Mouse (Mus musculus) midbrain, embryonic 15.5 days (tissue): ENCODE measurements at regions not wholly inside any gene's neighbourhood (a gene's known extent, or its start where the extent isn't known, plus 50 kb on each side); places are given as distances from the start of the nearest gene placed in this dataset.

Experiments used
- ATAC-seq: fragments of 200-750 bp; cut with Nextera tagmentation; replicated peaks from 2 replicates; pipeline ENCODE4 v1.8.0; 2017; ENCODE audit warnings: moderate TSS enrichment
- H3K27ac ChIP-seq: fragments of 300-500 bp; sonication (generic); 2 replicates; pipeline ENCODE4 v1.5.1; 2015; ENCODE audit warnings: mild to moderate bottlenecking, inconsistent platforms
- H3K27me3 ChIP-seq: fragments of 300-500 bp; sonication (generic); replicated peaks from 2 replicates; pipeline ENCODE4 v1.6.1; 2015; ENCODE audit warnings: inconsistent platforms
- H3K36me3 ChIP-seq: fragments of 300-500 bp; sonication (generic); replicated peaks from 2 replicates; pipeline ENCODE4 v1.6.1; 2015; ENCODE audit warnings: inconsistent platforms
- H3K4me1 ChIP-seq: fragments of 300-500 bp; sonication (generic); 2 replicates; pipeline ENCODE4 v1.6.1; 2015; ENCODE audit warnings: inconsistent platforms
- H3K4me2 ChIP-seq: fragments of 300-500 bp; sonication (generic); 2 replicates; pipeline ENCODE4 v1.6.1; 2015; ENCODE audit warnings: inconsistent platforms, mild to moderate bottlenecking, moderate library complexity
- H3K4me3 ChIP-seq: fragments of 300-500 bp; sonication (generic); 2 replicates; pipeline ENCODE4 v1.5.1; 2015; ENCODE audit warnings: mild to moderate bottlenecking, inconsistent platforms
- H3K9ac ChIP-seq: fragments of 300-500 bp; sonication (generic); 2 replicates; pipeline ENCODE4 v1.6.1; 2015; ENCODE audit warnings: mild to moderate bottlenecking, inconsistent platforms
- H3K9me3 ChIP-seq: fragments of 300-500 bp; sonication (generic); 2 replicates; pipeline ENCODE4 v1.6.1; 2016; ENCODE audit warnings: inconsistent platforms
- WGBS: fragments of 180-500 bp; shearing (Covaris S2); methylation state at CpG from one replicate; pipeline ENCODE4 v1.1.7; 2015; ENCODE audit warnings: mixed read lengths; 5-methylcytosine and 5-hydroxymethylcytosine counted together

DNA sequence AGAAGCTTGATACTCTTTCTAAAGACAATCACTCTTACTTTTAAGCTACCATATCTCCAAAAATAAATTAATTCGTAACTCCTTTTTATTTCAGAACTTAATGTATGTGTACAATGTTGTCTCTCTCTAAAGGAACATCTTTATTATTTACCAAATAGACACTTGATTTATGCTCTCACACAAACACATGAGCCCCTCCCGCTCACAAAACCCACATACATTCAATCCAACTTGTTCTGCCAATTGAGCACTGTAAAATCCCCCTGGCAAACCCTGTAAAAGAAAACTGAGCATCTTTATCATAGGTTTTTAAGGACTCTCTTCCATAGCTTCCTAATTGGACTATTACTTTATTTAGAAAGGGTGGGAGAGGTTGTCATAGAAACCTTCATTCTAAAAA lies 812.5 kb downstream of the Phf3 start:
- Histone ChIP-seq H3K9ac (no peak overlapping the region), H3K4me3 (no peak overlapping the region), H3K9me3 (no peaks in the 10 kb centered on the region), H3K4me1 (no peaks in the 10 kb centered on the region), H3K36me3 (no peaks in the 10 kb centered on the region), H3K4me2 (no peak overlapping the region), H3K27ac (no peak overlapping the region), H3K27me3 (no peaks in the 10 kb centered on the region)
- peak; percentile 50; the same call in 1 of the 2 replicates for ATAC-seq
- WGBS = 70% methylated on average over 2 of the region's 2 CpGs

DNA sequence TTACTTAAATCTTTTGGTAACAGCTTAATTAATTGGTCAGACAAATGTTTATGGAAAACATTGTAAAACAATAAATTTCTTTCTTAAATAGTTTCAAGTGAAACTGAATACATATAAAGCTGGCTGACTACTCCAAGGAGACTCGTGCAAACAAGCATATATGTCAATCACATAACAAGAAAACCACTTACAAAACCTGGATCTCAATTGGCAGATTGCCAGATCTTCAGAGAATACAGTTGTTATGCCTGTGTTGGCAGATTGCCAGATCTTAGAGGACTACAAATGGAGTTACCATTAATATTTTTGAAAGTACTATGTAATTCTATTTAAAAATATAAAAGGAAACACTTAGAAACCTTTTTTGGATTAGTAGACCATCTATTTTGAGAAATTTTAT lies 812.9 kb downstream of the Phf3 start:
- no peak overlapping the region for H3K9ac ChIP-seq

DNA sequence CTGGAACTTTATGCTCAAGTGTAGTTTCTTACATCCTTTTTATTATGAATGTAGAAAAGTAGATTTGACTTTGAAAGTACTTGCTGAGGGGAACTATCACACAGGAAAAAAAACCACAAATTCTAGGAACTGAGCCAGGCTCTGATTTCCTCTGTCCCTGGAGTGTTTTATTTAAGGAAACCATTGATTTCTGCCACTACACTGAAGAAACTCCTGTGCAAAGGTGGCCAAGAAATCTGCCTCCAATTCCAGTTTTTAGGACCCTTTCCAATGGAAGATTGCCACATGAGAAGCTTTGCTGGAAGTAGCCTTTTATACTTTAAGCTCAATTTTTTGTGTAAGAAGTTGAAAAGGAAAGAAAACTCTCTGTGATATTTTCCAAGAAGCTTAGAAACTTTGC lies 856.1 kb downstream of the Phf3 start:
- no peaks in the 10 kb centered on the region for H3K36me3 ChIP-seq
- H3K4me3 ChIP-seq = no peak overlapping the region
- no peak overlapping the region for H3K27ac ChIP-seq
- no peak overlapping the region for H3K9ac ChIP-seq
- H3K27me3 ChIP-seq = no peaks in the 10 kb centered on the region
- ATAC-seq = no peak
- no peaks in the 10 kb centered on the region for H3K4me1 ChIP-seq
- no peaks in the 10 kb centered on the region for H3K9me3 ChIP-seq
- H3K4me2 ChIP-seq = no peak overlapping the region

More for the DNA sequence above, 812.9 kb downstream of the Phf3 start:
- Histone ChIP-seq H3K27ac (no peak overlapping the region), H3K4me2 (no peak overlapping the region), H3K4me3 (no peak overlapping the region), H3K27me3 (no peaks in the 10 kb centered on the region), H3K9me3 (no peaks in the 10 kb centered on the region), H3K4me1 (no peaks in the 10 kb centered on the region), H3K36me3 (no peaks in the 10 kb centered on the region)
- ATAC-seq = peak; percentile 84; the same call in 1 of the 2 replicates
- WGBS = 5% methylated on average over 1 of the region's 1 CpGs

DNA sequence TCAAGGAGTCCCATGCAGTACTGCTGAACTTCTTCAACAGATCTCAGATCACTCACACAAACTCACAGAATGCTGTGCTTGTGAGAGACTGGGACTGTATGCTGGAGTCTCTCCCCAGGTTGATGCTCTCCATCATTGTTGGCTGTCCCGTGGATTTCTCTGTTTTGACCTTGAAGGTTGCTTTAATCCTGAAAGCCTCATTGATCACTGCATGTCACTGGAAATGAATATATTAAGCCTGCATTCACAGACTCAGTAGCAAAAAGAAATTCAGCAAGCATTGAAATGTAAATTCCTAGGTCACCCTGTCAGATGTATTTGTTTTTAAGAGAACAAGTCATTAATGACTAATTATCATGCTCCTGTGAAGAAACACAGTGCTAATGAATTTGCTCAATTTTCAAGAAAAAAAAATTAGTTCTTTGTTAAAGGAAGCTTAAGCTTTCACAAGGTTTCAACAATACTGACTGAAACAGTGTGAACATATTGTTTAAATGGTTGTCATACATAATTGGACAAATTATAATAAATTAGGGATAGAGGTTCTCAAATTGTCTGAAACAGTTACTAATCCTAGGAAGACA lies 864.9 kb downstream of the Phf3 start:
- 6% methylated on average over 1 of the region's 1 CpGs for WGBS

More for the DNA sequence above, 864.9 kb downstream of the Phf3 start:
- Histone ChIP-seq H3K4me1 (no peaks in the 10 kb centered on the region), H3K9ac (no peak overlapping the region), H3K36me3 (no peaks in the 10 kb centered on the region), H3K9me3 (no peaks in the 10 kb centered on the region), H3K4me3 (no peak overlapping the region), H3K27ac (no peak overlapping the region), H3K27me3 (no peaks in the 10 kb centered on the region), H3K4me2 (no peak overlapping the region)
- no peak for ATAC-seq
